Mouse (Mus musculus) adrenal gland, adult (tissue): ENCODE measurements around the gene Gm15093.
"Not testable (repeated sequence)": the region's sequence is repeated elsewhere in the genome, so short reads cannot be mapped to it uniquely, and the experiment has no call there.

Experiments used
- DNase-seq, 2 experiments: peaks; one replicate each; pipeline ENCODE4 v3.0.0; 2022 to 2023; ENCODE audit warnings: low spot score in 1 of 2; ENCODE audit not compliant: inconsistent age in 2 of 2

Gene Gm15093

GRCm38 (mm10) chrX:149272077-149272476 lies at the start of gene Gm15093:
TSS of gene Gm15093 (plus strand) at chrX:149272377.
- not testable (repeated sequence) for DNase-seq
